Mouse (Mus musculus) bone marrow, adult 2 months (tissue): ENCODE measurements around the gene Sema3f. TPM values are rescaled to one million over a fixed set of nuclear protein-coding genes. Genes with fewer than 3 reads are reported as not detected.

Experiments
- H3K27ac ChIP-seq: fragments of 200-500 bp; 2 replicates; pipeline ENCODE4 v1.5.1; 2012; ENCODE audit warnings: low read depth, mild to moderate bottlenecking, control low read depth, inconsistent platforms, low read length; ENCODE audit not compliant: control insufficient read depth, poor library complexity, insufficient read depth
- H3K4me1 ChIP-seq: fragments of 200-500 bp; 2 replicates; pipeline ENCODE4 v1.6.1; 2011; ENCODE audit warnings: low read length; ENCODE audit not compliant: control insufficient read depth, insufficient read depth
- H3K4me3 ChIP-seq: fragments of 200-500 bp; replicated peaks from 2 replicates; pipeline ENCODE3; 2011; ENCODE audit warnings: mild to moderate bottlenecking, low read depth, low read length, control low read depth; ENCODE audit not compliant: control insufficient read depth
- CTCF ChIP-seq: fragments of 200-500 bp; IDR thresholded peaks from 2 replicates; pipeline ENCODE4 v1.5.1; 2011; ENCODE audit warnings: low read length, control low read depth; ENCODE audit not compliant: control insufficient read depth, insufficient read depth
- POLR2A ChIP-seq: fragments of 200-500 bp; IDR thresholded peaks from 2 replicates; pipeline ENCODE4 v1.6.1; 2011; ENCODE audit warnings: low read depth, mild to moderate bottlenecking, control low read depth, low read length, borderline replicate concordance; ENCODE audit not compliant: control insufficient read depth
- WGBS: fragments of 180-500 bp; shearing (Covaris S2); methylation state at CpG from one replicate; pipeline ENCODE4 v1.1.7; 2018; 5-methylcytosine and 5-hydroxymethylcytosine counted together
- polyA plus RNA-seq: library from polyadenylated mRNA; stranded (reverse); fragments of >200 nt; gene quantifications from 2 replicates; pipeline ENCODE4 v1.2.4, GENCODE M21; 2011; ENCODE audit warnings: low replicate concordance; ENCODE audit not compliant: missing spikeins, insufficient read depth, insufficient read length

Sema3f gene
- polyA plus RNA-seq, 1 experiment, result 5.0 TPM

DNA sequence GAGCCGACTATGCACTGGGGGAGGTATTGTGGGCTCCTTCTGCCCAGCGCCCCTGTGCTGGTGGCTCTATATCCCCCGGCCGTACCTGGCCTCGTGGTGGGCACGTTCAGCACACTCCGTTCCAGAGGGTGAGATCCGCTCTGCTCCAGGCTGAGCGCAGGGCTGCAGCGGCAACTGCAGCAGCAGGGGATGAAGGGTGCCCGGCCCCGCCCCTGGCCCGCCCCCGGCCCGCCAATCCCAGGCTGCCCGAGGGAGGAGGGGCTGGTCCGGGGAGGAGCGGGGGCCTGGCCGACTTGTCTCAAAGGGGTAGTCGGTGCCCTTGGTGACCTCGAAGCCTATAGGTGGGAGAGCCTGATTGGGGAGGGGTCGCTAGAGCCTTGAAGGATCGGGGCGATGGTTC, 43.1 kb downstream of the Sema3f start:
- H3K4me3 ChIP-seq, result no peak overlapping the region
- 2% methylated on average over 24 of the region's 24 CpGs for WGBS
- TF ChIP-seq CTCF, result no peak
- no peak for TF ChIP-seq POLR2A
- no peaks in the 10 kb centered on the region for H3K4me1 ChIP-seq
- no peak overlapping the region for H3K27ac ChIP-seq

DNA sequence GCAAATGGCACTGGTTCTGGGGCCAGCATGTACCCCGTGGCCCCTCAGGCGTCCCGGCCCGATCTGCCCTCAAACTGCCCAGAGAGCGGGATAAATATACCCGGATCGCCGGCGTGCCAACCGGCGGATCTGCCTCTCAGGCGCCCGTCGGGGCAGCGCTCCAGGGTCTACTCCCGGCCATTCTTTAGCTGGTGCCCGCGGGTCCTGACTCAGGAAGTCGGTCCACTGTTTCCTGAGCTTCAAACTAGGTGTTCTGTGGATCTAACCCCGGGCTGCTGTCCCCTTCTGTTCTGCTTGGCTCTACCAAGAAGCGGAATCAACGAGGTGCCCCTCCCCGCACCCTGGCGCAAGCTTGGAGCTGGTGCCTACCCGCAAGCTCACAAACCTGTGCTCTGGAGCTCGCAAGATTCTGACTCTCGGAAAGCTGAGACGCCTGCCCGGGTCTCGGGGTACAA, 43.5 kb downstream of the Sema3f start:
- 3% methylated on average over 30 of the region's 30 CpGs for WGBS
- no peak overlapping the region for H3K4me3 ChIP-seq
- H3K4me1 ChIP-seq, result no peaks in the 10 kb centered on the region
- H3K27ac ChIP-seq, result no peak overlapping the region
- TF ChIP-seq CTCF (no peak), POLR2A (no peak)

DNA sequence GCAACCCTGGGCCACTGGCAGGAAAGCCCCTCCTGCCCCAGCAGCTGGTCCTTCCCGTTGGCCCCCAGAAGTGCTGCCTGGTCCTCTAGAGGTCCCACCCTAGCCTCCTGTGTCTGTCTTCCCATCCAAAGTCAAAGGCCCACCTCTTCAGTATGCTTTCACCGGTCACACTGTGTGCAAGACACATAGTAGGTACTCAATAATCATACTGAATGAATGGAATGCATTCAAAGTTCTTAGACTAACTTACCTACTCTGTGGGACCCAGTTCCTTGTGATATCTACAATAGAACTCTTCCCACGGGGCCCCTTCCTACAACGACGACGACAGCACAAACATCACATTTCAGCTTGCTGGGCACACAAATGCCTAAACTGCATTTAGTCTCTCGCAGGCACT, 45.0 kb downstream of the Sema3f start:
- TF ChIP-seq POLR2A (no peak), CTCF (no peak)
- no peak overlapping the region for H3K4me3 ChIP-seq
- no peaks in the 10 kb centered on the region for H3K4me1 ChIP-seq
- WGBS, result 71% methylated on average over 7 of the region's 7 CpGs
- H3K27ac ChIP-seq, result no peak overlapping the region

DNA sequence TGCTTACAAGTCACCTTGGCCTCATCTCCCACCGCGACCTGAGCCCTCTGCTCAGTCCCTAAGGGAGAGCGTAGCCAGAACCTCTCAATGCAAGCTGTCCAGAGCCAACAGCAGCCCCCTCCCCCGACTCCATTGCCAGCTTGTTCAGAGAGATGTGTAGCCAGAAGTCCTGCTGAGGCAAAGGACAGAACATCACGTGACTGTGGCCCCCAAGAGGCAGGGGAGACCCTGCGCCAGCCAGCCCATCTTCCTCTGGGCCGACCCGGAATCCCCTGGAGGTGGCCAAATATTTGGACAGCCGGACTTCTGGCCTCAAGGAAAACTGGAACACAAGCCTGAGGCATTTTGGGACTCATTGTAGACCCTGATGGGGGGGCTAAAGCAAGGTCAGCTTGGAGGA, 46.8 kb downstream of the Sema3f start:
- no peak for TF ChIP-seq POLR2A
- TF ChIP-seq CTCF, result no peak
- H3K4me3 ChIP-seq, result no peak overlapping the region
- WGBS, result 83% methylated on average over 9 of the region's 9 CpGs
- H3K4me1 ChIP-seq, result no peaks in the 10 kb centered on the region
- no peak overlapping the region for H3K27ac ChIP-seq

DNA sequence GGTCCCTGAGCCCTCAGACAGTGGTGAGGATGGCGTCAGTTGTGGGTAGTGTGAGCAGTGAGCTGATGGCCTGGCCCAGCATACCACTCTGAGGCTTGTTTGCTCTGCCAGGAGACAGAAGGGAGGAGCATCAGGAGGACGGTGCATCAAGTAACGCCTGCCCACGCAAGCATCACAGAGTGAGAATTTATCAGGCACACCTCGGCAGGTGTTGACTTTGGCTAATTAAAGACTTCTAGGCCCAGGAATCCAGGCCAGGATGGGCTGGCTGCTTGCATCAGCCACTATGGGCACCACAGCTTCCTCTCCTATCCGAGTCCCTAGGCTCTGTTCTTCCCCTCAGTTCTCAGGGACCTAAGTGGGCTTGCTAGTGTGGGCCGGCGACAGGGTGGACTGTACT, 47.9 kb downstream of the Sema3f start:
- Histone ChIP-seq H3K4me3 (no peak overlapping the region), H3K27ac (no peak overlapping the region), H3K4me1 (no peaks in the 10 kb centered on the region)
- 75% methylated on average over 8 of the region's 8 CpGs for WGBS
- TF ChIP-seq CTCF (no peak), POLR2A (no peak)

DNA sequence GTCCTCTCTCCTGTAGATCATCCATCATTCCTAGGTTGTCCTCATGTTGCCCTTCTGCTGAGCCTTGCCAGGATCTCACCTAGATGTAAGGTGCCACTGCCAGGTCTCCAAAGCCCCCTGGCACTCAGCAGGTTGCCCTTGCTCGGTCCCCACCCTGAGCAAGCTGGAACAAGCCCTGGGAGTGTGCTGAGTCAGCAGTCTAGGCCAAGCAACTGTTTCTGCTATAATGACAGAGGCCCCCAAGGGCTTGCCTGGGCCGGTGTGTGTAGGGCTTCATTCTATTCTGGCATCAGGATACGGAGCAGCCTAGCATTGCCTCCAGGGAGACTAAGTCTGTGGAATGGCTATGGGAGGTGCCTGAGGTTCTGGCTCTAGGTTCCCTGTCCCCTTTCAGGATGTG, 49.5 kb downstream of the Sema3f start:
- WGBS, result 73% methylated on average over 3 of the region's 3 CpGs
- no peak overlapping the region for H3K27ac ChIP-seq
- TF ChIP-seq POLR2A, result no peak
- TF ChIP-seq CTCF, result no peak
- H3K4me1 ChIP-seq, result no peaks in the 10 kb centered on the region
- no peak overlapping the region for H3K4me3 ChIP-seq

DNA sequence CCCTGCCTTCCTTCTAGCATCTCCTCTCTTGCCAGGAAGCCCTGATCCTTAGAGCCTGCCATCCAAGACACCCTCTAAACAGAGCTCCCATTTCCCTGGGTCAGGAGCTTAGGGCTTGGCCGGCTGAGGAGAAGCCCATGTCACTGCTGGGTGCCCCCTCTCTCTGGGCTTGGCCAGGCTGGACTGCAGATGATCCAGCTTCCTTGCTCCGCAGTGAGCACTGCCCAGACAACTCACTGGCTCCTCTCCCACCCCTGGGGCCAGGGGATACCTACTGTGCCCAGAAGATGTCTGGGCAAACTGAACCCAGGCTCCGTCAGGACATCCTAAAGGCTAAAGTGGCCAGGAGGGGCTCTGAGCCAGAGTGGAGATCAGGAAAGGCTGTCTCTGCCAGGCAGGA, 50.3 kb downstream of the Sema3f start:
- 76% methylated on average over 3 of the region's 3 CpGs for WGBS
- no peaks in the 10 kb centered on the region for H3K4me1 ChIP-seq

DNA sequence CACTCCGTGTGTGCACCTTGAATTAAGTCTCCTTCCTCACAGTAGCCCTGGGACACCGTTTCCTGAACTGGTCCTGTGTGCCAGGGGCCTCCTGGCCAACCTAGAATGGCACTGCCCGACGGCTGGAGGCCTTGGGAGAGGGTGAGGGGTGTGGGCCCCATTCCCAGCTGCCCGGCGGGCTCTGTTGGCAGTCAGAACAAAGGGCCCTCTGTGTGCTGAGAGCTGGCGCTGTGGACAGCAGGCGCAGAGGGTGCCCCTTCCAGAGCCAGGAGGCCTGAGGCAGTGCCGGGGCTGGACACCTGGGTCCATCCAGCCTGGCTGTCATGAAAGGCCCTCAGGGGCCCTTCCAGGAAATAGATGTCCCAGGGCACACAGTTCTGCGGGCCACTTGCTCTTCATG, 50.7 kb downstream of the Sema3f start:
- 87% methylated on average over 10 of the region's 10 CpGs for WGBS
- Histone ChIP-seq H3K27ac (no peak overlapping the region), H3K4me3 (no peak overlapping the region), H3K4me1 (no peaks in the 10 kb centered on the region)
- TF ChIP-seq POLR2A, result no peak
- no peak for TF ChIP-seq CTCF

More for the DNA sequence above, 50.3 kb downstream of the Sema3f start:
- Histone ChIP-seq H3K4me3 (no peak overlapping the region), H3K27ac (no peak overlapping the region)
- TF ChIP-seq CTCF (no peak), POLR2A (no peak)

DNA sequence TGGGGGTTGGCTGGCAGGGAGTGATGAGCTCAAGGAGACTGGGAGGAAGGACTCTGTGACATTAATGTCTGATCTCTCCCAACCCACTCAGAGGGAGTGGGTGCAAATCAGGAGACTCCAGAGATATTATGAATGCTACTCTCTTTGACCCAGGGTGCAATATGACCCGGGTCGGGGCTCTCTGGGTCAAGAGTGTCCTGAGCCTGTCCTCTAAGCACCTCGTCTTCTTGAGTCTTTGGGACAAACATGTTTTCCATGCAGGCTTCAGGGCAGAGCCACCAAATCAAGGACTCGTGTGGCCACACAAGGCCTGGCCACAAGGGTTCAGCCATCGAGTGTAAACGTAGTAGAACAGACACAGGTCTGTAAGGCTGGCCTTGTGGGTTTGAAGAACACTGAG, 52.2 kb downstream of the Sema3f start:
- TF ChIP-seq POLR2A (no peak), CTCF (no peak)
- 79% methylated on average over 6 of the region's 6 CpGs for WGBS
- H3K27ac ChIP-seq, result no peak overlapping the region
- no peak overlapping the region for H3K4me3 ChIP-seq
- no peaks in the 10 kb centered on the region for H3K4me1 ChIP-seq
